Mouse (Mus musculus): ENCODE measurements around the gene Gnl2. TPM values are rescaled to one million over a fixed set of nuclear protein-coding genes. Genes with fewer than 3 reads are reported as not detected.
A peak's percentile ranks its signal among the peaks of the same experiment; 100 is the strongest.

The Gnl2 gene
- total RNA-seq, 2 experiments from 2014 or later, result 101 to 133 TPM

DNA sequence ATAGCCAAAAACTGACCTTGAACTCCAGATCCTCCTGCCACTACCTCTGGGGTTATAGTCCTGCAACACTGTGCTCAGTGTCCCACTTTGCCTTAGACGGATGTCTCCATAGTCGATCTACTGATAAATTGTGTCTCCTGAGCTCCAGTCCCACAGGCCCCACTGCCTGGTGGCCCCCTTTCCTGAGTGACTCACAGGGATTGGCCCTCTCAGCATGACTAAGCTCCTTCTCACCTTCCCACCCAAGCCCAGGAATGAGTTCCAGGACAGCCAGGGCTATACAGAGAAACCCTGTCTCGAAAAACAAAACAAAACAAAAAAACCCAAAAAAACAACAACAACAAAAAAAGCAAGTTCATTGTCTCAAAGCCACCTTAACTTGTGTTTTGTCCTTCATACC is 16.8 kb upstream of the Gnl2 start:
- no peak for ATAC-seq (replicated peaks; ENCODE audit: poor library complexity)

DNA sequence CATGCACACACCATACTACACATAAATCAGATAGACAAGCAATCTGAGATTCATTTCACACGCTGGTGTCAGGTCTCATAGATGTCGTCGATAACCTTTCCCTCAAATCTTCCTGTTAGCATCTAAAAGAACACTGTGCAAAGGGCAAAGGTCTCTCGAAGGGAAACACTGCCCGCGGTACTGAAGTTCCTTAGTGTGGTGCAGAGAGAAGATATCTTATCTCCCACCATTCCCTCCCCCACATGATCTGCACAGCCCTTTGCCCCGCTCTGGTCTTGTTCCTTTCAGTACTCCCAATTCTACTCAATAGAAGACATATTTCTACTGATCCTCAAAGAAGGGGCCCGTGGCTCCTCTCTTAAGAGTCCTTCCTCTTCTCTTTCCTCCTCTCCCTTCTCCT is 13.4 kb upstream of the Gnl2 start:
- no peak for ATAC-seq (replicated peaks; ENCODE audit: poor library complexity)

DNA sequence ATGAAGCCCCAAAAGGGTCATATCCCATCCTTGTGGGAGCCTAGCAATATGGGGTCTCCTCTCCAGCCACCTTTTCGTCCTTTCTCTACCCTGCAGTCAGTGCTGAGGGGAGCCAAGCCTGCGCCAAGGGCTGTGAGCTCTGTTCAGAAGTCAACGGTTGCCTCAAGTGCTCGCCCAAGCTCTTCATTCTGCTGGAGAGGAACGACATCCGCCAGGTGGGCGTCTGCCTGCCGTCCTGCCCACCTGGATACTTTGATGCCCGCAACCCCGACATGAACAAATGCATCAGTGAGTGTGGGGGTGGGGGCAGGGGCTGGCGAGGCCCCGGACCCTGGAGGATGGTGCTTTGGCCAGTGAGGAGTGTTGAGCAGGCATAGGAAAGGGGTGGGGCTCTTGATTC is 11.5 kb upstream of the Gnl2 start:
- no peak for ATAC-seq (replicated peaks; ENCODE audit: poor library complexity)

DNA sequence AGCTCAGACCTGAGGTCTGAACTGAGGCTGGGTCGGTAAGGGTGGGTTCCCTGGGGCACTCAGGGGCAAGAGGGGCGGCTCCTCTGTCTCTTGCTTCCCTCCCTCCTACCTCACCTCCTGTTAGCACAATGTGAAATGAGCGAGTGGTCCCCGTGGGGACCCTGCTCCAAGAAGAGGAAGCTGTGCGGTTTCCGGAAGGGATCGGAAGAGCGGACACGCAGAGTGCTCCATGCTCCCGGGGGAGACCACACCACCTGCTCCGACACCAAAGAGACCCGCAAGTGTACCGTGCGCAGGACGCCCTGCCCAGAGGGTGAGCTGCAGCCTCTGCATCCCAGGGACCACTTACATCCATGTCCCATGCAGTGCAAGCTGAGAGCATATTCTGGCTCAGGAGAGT is 8.9 kb upstream of the Gnl2 start:
- peak; percentile 70 for ATAC-seq (replicated peaks; ENCODE audit: poor library complexity)

DNA sequence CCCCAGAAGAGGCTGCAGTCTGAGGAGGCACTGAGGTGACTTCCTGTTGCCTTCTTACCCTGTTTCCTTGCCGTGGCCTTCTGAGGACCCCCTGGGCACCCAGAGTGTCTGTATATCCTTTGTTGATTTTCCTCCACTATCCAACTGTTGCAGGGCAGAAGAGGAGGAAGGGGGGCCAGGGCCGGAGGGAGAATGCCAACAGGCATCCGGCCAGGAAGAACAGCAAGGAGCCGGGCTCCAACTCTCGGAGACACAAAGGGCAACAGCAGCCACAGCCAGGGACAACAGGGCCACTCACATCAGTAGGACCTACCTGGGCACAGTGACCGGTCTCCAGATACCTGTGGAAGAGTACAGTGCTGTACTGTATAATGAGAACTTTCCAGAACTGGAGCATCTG is 8.2 kb upstream of the Gnl2 start:
- ATAC-seq (replicated peaks; ENCODE audit: poor library complexity), result no peak

DNA sequence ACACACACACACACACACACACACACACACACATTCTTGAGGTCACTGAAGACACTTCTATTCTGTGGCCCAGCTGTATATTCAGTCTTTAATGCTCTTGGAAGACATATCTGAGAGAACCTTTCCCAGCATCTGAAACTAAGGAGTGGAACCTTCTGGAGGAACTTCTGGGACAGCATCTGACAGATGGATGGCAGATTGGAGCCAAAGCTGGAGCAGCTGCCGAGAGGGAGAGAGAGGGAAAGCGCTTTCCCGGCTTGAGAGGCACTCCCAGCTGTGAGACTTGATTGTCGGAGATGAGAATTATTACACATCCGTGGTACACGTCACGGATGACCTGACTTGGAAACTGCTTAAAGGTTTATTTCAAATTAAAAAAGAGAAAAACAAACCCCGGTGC is 7.7 kb upstream of the Gnl2 start:
- no peak for ATAC-seq (replicated peaks; ENCODE audit: poor library complexity)

DNA sequence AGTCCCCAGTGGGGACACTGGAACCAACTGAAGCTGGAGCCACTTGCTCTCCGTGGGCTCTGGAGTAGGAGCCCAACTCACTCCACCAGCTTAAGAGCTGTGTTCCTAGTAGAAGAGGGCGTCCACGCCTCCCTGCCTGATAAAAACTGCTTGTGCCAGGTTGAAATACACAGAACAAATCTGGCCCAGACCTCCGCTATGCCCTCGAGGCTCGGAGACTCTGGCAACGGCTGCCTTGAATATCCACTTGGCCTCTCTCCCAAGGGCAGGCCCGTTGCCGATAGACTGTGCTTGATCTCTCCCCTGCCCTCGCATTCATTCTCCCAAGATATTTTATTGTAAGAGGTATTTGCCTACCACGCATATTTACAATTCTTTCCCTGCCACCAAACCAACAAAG is 1.0 kb downstream of the Gnl2 start:
- ATAC-seq (replicated peaks; ENCODE audit: poor library complexity), result no peak

DNA sequence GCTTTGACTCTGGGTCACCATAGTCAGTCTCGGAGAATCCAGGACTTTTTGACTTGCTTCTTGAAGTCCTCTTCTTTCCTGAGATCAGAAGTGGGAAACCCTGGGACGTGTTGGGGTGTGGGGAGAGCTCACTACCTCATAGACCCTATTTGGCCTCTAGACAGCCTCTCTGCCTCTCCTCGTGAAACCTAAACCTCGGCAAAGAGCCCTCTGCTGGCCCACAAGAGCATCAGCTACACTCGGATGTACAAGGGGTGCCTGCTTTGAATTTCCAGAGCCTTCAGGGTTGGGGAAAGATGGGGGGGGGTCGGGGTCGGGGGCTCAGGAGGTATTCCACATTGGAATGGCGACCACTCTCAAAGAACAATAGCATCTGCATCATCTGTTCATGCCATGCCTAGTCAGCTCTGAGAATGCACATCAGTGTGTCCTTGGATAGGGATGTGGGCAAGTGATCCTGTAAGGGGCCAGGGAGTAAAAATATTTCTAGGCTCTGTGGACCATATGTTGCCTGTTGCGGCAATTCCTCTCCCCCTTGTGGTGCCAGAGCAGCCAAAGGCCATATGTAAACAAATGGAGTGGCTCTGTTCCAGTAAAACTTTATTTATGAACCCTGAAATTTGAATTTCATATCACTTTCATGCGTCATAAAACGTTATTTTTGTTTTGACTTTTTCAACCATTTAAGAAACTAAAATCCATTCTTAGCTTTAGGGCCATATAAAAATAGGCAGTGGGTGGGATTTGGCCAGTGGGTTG is 4.6 kb downstream of the Gnl2 start:
- ATAC-seq (replicated peaks; ENCODE audit: poor library complexity), result peak; percentile 74

DNA sequence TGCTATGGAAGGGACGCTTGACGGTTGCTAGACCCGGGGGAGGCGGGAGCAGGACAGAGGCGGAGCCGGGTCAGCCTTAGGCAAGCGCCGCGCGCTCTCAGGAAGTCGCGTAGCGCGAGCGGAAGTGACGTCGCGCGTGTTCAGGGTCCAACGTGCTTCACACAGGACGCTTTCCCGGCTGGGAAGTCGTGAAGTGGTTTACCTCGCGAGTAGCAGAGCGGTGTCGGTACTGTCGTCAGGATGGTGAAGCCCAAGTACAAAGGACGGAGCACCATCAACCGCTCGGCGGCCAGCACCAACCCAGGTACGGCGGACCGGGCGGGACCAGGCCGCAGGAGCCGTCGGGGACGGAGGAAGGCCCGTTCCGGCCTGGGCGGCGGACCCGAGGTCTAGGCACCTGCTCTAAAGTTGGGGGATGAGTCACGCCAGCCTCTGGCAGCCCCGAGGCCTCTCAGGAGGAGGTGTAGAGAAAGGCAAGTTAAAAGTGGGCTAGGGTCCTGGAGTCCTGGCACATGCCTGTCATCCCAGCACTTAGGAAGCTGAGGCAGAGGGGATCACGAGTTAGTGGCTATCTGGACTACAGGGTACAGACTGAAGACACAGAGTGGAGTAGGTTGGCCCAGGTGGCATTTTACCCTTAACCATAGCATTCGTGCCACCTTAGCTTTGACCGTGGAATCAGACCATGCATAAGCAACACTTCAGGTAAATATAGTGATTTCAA is 13.7 kb downstream of the Gnl2 start:
- ATAC-seq (replicated peaks; ENCODE audit: poor library complexity), result peak; percentile 99

DNA sequence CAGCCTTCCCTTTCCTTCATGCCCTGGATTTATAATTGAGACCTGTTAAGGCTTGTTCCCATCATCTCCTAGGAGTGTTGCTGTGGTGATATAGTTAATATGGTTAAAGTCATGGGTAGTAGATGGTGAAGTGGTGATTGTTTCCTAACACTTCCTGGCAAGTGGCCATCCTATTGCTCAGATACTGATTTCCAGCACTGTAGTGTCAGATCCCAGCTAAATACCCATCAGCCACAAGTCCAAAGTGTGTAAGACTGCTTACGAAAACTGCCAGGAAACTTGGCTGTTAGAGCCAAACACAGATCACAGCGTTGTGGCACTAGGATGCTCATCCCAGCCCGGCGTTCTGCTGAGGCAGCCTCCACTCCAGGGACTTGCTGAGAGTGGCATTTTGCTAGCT is 18.0 kb downstream of the Gnl2 start:
- ATAC-seq (replicated peaks; ENCODE audit: poor library complexity), result no peak

DNA sequence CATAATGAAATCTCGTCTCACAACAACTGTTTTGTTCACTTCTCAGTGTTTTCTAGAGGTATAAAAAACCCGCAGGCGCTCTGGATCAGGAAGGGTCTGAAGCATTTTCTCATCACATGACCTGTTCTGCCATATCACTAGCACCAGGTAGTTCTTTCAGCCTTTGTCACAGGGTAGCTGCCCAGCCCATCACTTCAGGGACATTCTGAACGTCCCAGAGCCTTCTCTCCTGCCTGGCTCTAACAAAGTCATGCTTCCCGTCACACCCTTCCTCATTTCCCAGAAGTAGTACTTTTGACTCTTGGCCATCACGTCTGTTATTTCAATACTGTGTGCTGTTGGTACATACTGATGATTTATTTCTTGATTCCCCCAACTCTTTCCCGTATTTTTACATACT is 28.1 kb downstream of the Gnl2 start:
- no peak for ATAC-seq (replicated peaks; ENCODE audit: poor library complexity)

DNA sequence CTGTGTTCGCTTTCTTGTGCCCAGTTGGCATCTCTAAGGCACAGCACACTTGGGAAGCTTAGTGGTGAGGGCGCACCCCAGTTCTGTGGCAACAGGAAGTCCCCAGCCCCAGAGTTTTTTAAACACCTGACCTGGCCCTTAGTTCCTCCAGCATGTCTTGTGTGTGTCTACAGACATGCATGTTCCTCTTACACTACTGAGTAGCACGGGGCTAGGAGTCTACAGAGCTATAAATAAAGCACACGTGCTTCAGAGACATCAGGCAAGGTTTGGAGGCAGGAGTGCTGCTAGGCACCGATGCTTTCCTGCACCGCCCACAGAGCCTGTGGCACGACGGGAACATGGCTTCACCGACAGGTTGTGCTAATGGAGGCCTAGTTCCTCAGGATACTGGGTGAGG is 39.0 kb downstream of the Gnl2 start:
- ATAC-seq (replicated peaks; ENCODE audit: poor library complexity), result peak; percentile 72

DNA sequence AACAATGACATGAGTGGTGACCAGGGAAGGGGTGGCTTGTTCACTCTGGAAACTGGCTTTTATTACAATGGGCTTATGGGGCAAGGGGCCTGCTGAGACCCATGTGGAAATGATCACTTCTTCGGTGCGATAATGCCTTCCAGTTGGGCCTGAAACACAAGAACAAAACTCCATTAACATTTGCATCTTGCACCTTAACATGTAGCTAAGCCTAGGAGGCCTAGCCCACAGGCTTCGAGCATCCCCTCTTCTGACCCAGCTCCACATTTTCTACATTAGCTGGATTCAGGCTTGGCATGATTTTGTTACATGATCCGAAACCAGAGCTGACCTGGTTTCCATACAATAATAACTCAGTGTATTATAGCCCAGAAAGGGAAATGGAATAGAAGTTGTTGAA is 40.1 kb downstream of the Gnl2 start:
- no peak for ATAC-seq (replicated peaks; ENCODE audit: poor library complexity)

DNA sequence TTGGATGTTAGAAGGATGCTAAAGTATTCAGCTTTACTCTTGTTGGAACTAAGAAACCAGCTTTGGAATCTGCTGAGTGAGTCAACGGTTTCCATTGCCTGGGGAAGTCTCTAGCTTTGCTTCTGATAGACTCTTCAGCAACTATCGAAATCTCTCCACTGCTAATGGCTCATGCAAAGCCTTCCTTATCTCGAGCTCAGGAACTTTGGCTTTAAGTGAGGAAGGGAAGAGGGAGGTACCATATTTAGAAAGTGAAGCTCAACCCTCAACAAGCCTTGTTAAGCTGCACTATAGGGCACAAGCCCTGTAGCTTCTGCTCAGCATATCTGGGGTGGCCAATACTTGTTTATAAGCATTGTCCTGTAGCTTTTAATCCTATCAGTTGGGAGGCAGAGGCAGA is 40.9 kb downstream of the Gnl2 start:
- ATAC-seq (replicated peaks; ENCODE audit: poor library complexity), result no peak

DNA sequence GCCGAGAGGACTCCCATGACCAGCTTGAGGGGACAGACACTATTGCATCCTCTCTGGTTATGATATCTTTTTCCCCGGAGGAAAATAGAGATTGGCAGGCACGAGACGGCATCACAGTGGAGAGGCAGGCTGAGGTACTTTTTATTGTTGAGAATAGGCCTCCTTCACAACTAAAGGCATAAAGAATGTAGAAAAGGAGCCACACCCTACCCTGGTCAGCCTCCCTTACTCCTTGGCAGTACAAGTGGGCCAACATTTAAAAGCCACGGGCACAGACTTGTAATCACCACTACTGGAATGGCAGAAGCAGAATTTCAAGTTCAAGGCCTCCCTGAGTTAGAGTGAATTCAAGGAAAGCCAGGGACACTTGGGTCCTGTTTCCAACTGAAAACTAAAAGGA is 41.6 kb downstream of the Gnl2 start:
- no peak for ATAC-seq (replicated peaks; ENCODE audit: poor library complexity)

DNA sequence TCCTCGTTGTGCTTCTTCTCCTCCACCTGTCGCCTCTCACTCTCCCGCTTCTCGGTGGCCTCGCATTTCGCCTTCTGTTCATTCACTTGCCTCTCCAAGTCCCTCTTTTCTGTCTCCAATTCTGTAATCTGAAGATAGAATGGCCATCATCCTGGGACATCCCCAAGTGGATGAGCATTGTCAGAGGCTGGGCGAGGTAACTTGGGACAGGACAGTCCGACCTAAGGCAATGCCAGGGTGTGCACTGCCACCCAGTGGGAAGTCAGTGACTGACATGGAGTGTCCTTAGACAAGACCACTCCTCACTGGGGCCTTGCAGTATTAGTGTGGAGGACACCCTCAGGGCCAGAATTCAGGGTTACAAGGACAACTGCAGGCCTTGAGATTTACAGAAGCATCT is 42.6 kb downstream of the Gnl2 start:
- peak; percentile 80 for ATAC-seq (replicated peaks; ENCODE audit: poor library complexity)

DNA sequence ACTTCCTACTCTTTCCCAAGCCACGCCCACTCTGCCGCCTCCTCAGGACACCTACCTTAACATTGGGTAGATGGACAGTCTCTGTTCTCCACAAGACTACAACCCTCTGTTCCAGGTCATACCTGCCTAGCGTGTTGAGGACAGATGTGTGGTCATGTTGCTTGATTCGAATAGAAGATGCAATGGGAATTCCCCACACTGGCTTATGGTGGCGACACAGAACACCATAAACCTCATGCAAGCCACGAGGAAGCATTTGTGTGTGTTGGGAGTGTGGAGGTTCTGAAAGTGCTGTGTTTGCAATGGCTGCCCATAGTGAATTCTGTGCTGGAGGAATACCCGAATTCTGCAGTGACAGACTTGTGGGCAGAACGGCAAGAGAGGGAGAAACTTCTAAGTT is 47.4 kb downstream of the Gnl2 start:
- ATAC-seq (replicated peaks; ENCODE audit: poor library complexity), result no peak

DNA sequence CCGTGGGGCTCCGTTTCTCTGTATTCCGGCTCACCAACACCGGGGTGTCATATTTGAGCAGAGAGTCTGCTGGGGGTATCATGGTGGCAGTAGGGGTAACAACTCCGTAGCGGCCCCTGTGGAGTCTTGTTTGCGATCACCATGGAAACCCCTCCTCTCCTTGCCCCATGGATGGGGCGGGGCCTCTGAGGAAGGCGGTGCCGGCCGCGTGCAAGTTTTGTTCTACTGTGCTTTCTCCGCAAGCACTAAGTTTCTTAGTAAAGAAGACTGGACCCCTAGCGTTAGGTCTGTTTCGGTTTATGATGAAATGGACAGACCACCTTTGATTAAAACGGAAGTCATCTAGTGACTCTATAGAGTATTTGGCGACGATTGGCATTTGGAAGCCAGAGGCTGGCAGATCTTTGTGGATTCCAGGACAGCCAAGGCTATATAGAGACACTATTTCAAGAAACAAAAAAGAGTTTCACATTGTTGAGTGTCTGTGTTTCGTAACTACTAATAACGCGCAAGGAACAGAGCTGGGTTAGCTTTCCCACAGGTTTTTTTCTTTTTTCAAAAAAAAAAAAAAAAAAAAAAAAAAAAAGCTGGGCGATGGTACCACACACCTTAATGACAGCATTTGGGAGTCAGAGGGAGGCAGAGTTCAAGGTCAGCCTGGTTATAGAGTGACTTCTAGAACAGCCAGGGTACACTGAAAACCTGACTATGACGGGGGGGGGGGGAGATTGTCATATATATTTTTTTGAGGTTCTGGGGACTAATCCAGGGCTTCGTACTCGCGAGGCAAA is 49.3 kb downstream of the Gnl2 start, which contains the start of gene Dnali1:
Gene Dnali1, minus strand, starts transcription at position 187 of the 791 bp plus-strand sequence.
- peak; percentile 64 for ATAC-seq (replicated peaks; ENCODE audit: poor library complexity)

DNA sequence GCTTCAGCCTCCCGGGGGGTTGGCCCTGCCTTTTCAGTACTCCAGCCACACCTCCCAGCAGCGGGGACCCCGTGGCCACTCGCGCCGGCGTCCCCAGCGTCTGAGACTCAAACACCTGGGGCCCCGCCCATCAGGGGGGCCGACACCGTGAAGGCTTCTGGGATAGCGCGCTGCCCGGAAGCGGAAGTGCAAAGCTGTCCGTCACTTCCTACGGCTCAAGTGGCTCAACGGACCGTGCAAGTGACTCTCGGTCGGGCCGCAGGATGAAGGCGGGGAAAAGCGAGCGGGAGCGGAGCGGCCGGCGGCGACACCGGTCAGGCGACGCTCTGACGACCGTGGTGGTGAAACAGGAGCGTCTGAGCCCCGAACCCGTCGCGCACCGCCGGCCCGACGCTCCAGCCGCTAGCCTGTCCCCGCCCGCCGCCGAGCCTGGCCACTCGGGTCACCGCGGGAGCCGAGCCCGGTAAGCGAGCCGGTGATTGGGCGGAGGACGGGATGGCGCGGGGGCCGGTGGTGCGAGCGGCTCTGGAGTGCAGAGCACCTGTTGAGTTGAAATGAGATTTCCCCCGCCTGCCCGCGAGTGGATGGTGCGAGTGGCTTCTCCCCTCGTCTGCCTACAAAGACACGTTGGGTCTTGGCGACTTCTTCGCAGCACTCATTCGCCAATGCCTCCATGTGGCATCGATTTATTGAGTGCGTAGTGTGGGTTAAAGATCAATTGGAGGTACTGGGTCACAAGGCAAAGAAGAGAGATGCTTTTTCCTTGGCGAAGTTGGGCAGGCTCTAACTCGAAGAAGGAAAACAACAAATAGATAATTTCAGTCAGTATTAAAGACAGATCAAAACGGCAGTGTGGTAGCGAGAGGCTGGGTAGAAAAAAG is 50.3 kb downstream of the Gnl2 start, which contains the start of gene Snip1:
Gene Snip1, plus strand, starts transcription at position 183 of the 881 bp plus-strand sequence.
- peak; percentile 92 for ATAC-seq (replicated peaks; ENCODE audit: poor library complexity)

DNA sequence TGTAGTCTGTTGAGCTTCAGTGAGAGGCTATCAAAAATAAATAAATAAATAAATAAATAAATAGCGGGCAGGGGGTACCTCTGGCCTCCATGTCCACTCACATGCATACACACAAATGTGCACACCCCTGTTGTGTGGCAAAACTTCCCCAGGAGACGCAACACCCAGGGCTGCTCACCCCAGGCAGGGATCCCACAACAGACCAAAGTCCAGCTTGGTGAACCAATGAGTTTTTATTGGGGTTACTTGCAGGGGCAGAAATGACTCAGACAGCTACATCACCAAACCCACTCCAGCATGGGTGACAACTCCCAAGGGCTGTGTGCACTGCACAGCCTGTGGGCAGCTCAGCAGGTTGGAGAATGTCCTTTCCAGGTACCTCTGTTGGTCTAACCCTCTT is 61.3 kb downstream of the Gnl2 start:
- no peak for ATAC-seq (replicated peaks; ENCODE audit: poor library complexity)

DNA sequence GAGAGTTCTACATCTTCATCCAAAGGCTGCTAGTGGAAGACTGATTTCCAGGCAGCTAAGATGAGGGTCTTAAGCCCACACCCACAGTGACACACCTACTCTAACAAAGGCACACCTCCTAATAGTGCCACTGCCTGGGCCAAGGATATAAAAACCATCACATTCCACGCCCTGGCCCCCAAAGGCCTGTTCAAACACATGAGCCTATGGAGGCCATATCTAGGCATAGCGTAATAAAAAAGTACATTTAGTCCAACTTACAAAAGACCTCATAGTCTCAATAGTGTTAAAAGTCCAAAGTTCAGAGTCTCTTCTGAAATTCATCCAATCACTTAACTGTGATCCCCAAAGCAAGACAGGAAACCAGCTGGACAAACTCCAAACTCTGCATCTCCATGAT is 62.3 kb downstream of the Gnl2 start:
- no peak for ATAC-seq (replicated peaks; ENCODE audit: poor library complexity)
